Mouse (Mus musculus): Measurements from ENCODE around the gene Uba6.

DNA sequence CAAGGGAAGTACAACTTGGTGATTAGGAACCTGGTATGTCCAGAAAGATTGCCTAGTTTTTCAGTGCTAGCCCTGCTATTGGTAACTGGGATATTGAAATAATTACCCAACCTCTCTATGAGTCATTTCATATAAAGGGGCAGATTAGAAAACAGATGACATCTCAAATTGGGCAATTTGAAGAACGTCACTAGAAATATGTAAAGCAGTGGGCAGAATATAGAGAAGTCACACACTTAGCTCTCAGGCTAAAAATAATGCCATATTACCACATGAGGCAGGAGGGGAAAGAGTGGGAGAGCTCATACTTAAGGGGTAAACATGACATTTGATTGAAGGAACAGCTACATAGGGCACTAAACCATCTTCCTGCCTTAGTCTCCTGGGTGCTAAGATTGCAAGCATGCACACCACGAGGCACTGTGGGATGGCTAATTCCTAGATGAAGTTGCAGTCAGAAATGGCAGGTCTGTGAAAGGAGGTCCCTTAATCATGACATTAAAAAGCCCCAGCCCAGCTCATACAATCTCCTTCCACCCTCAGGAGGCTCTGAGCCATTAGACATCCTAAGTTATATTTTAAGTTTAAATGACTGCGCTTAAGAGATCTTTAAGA is 93.8 kb downstream of the Uba6 start:
- no peak for TF ChIP-seq CTCF (IDR thresholded peaks at IDR 0.05; ENCODE audit: control insufficient read depth, insufficient read depth, low read length)
- TF ChIP-seq POLR2A (IDR thresholded peaks at IDR 0.05; ENCODE audit: borderline replicate concordance, control insufficient read depth, low read depth, low read length), result no peak

Measured in bone marrow, adult 2 months (tissue).